Comparison of ENCODE assay signal across 15 mouse cellular contexts in the genomic region with DNA sequence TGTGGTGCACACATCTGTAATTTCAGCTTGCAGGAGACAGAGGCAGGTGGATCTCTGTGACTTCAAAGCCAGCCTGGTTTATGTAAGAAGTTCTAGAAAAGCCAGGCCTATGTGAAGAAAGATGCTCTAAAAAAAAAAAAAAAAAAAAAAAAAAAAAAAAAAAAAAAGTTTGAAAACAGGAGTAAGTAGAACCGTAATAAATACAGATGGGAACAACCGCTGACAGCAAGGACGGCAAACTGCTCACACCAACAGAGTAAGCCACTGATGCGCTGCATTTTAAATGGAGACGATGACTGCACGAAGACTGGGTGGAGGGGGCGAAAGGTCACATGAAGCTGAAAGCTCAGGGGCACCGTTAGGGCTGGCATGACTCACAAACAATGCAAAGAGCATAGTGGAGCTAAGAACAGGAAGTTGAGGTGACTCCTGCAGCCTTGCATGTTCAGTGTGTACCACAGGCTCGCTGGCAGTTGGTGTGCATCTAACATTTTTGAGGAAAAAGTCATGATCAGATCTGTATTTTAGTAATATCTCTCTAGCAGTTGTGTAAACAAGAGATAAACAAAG. TPM values are rescaled to one million over a fixed set of nuclear protein-coding genes. Genes with fewer than 3 reads are reported as not detected.
DNase-seq lines count a peak whose midpoint lies in the region; ATAC-seq lines count a peak whose summit lies in the region.
"Had no signal": no experiment of that assay in that cellular context is flagged by ENCODE, and none has a peak within 500 bp of the region (broad histone marks: within the 10 kb centered on the region; RNA-seq: fewer than 3 reads in every experiment).

No protein-coding gene starts in this region.

- H3K4me1 ChIP-seq in intestine, embryonic 16.5 days (ENCODE audit: control insufficient read depth, insufficient read depth, low read length): no peaks in the 10 kb centered on the region
- H3K4me1 ChIP-seq in intestine, embryonic 15.5 days (replicated peaks): 0 out of 2 replicates have a peak, but pooled peaks cover 3% of the 10 kb centered on the region
- H3K4me1 ChIP-seq: limb, embryonic 15.5 days had no signal

- peak; percentile 14 for DNase-seq in adrenal gland, postnatal 25 days
- DNase-seq in lung, postnatal 36 days: peak; percentile 61
- DNase-seq in thymus, postnatal 0 days (ENCODE audit: low spot score): peak; percentile 80
- no peak for DNase-seq in cerebellum, postnatal 36 days
- DNase-seq in layer of hippocampus, postnatal 14 days (ENCODE audit: low spot score in 2 of 2): no peak
- no peak for DNase-seq in left cerebral cortex, postnatal 25 days (ENCODE audit: low spot score in 2 of 2)
- DNase-seq: cerebellum, postnatal 14 days; gastrocnemius, postnatal 36 days; heart, postnatal 36 days; spleen, adult 18-20 months had no signal

- no peak overlapping the region for H3K4me3 ChIP-seq in intestine, embryonic 16.5 days (ENCODE audit: low read length)
- no peak overlapping the region for H3K4me3 ChIP-seq in intestine, embryonic 15.5 days (replicated peaks)
- H3K4me3 ChIP-seq: limb, embryonic 15.5 days; myocyte had no signal

- H3K36me3 ChIP-seq in intestine, embryonic 16.5 days (ENCODE audit: control insufficient read depth, insufficient read depth, low read length): no peaks in the 10 kb centered on the region
- H3K36me3 ChIP-seq in intestine, embryonic 15.5 days: no peaks in the 10 kb centered on the region

- H3K9ac ChIP-seq in intestine, embryonic 16.5 days (ENCODE audit: low read depth, low read length): no peak overlapping the region
- no peak overlapping the region for H3K9ac ChIP-seq in intestine, embryonic 15.5 days
- H3K9ac ChIP-seq: limb, embryonic 15.5 days had no signal

- no peak overlapping the region for H3K27ac ChIP-seq in intestine, embryonic 16.5 days (ENCODE audit: low read length)
- H3K27ac ChIP-seq in intestine, embryonic 15.5 days: no peak overlapping the region
- H3K27ac ChIP-seq: limb, embryonic 15.5 days had no signal

- H3K9me3 ChIP-seq in intestine, embryonic 16.5 days (ENCODE audit: control insufficient read depth, low read length): no peaks in the 10 kb centered on the region
- H3K9me3 ChIP-seq in intestine, embryonic 15.5 days: no peaks in the 10 kb centered on the region
- H3K9me3 ChIP-seq: limb, embryonic 15.5 days had no signal

- no peaks in the 10 kb centered on the region for H3K27me3 ChIP-seq in intestine, embryonic 16.5 days (replicated peaks; ENCODE audit: control insufficient read depth, insufficient read depth, low read length)
- H3K27me3 ChIP-seq in intestine, embryonic 15.5 days (replicated peaks): no peaks in the 10 kb centered on the region
- H3K27me3 ChIP-seq: limb, embryonic 15.5 days had no signal

- WGBS in intestine, embryonic 16.5 days: 64% methylated on average over 9 of the region's 9 CpGs
- 67% methylated on average over 9 of the region's 9 CpGs for WGBS in intestine, embryonic 15.5 days

- no peak overlapping the region for H3K4me2 ChIP-seq in intestine, embryonic 16.5 days (ENCODE audit: low read depth, low read length)
- H3K4me2 ChIP-seq in intestine, embryonic 15.5 days (replicated peaks): no peak overlapping the region
- H3K4me2 ChIP-seq: limb, embryonic 15.5 days had no signal

- intact Hi-C loops in left cerebral cortex, postnatal 25 days (cut with DNase I): no loop called here

- ATAC-seq in intestine, embryonic 16.5 days: 0 out of 2 replicates have a peak, but pooled peaks have one; percentile 44
- no peak for ATAC-seq in intestine, embryonic 15.5 days

RNA-seq across cellular contexts. Expression of a gene that starts 12.6 kb away (rescaled TPM):
- 8.0 and 8.7 TPM in 2 replicates for polyA plus RNA-seq in intestine, embryonic 16.5 days (2015; fragmentation: Nextera tagmentation; extraction: Ambion mirVana)
- 8.5 and 9.5 TPM in 2 replicates for polyA plus RNA-seq in intestine, embryonic 15.5 days (2015; fragmentation: Nextera tagmentation; extraction: Ambion mirVana)
- 2.9 and 4.5 TPM in 2 replicates for total RNA-seq in adrenal gland, postnatal 25 days (2021)
- polyA plus RNA-seq in thymus, postnatal 0 days (2015; fragmentation: Nextera tagmentation; extraction: Ambion mirVana): 4.4 and 4.5 TPM in 2 replicates
- total RNA-seq in layer of hippocampus, postnatal 14 days (2021): 1 to 10 TPM; 7.1 to 8.0 TPM
- total RNA-seq in left cerebral cortex, postnatal 25 days (2021): 1 to 10 TPM; 5.9 to 8.1 TPM

RNA-seq across cellular contexts. Expression of a gene that starts 14.9 kb away (rescaled TPM):
- polyA plus RNA-seq in intestine, embryonic 16.5 days (2015; fragmentation: Nextera tagmentation; extraction: Ambion mirVana): 33.5 and 34.7 TPM in 2 replicates
- polyA plus RNA-seq in intestine, embryonic 15.5 days (2015; fragmentation: Nextera tagmentation; extraction: Ambion mirVana): 28.2 and 29.6 TPM in 2 replicates
- total RNA-seq in adrenal gland, postnatal 25 days (2021): 14.1 and 20.2 TPM in 2 replicates
- 78.1 and 79.8 TPM in 2 replicates for polyA plus RNA-seq in thymus, postnatal 0 days (2015; fragmentation: Nextera tagmentation; extraction: Ambion mirVana)
- total RNA-seq in layer of hippocampus, postnatal 14 days (2021): 10 to 100 TPM; 32.3 to 35.9 TPM
- 10 to 100 TPM; 55.9 to 60.1 TPM for total RNA-seq in left cerebral cortex, postnatal 25 days (2021)
- polyA plus RNA-seq: C2C12 had no signal

RNA-seq across cellular contexts. Expression of a gene that starts 47.8 kb away (rescaled TPM):
- polyA plus RNA-seq in intestine, embryonic 16.5 days (2015; fragmentation: Nextera tagmentation; extraction: Ambion mirVana): 0.10 TPM in 1 of 2 replicates, not detected in the other
- polyA plus RNA-seq in intestine, embryonic 15.5 days (2015; fragmentation: Nextera tagmentation; extraction: Ambion mirVana): not detected in 2 replicates
- not detected in 2 replicates for total RNA-seq in adrenal gland, postnatal 25 days (2021)
- polyA plus RNA-seq in thymus, postnatal 0 days (2015; fragmentation: Nextera tagmentation; extraction: Ambion mirVana): 0.13 TPM in 1 of 2 replicates, not detected in the other
- total RNA-seq in layer of hippocampus, postnatal 14 days (2021): not detected
- total RNA-seq in left cerebral cortex, postnatal 25 days (2021): not detected
- total RNA-seq: gastrocnemius, postnatal 36 days; heart, postnatal 36 days had no signal
- polyA plus RNA-seq: C2C12; limb, embryonic 15.5 days; myocyte had no signal

Comparison
In these comparisons a context has a peak if more than half of its experiments do, and no peak if none do; other contexts are left out.
1. DNase-seq: peak in adrenal gland, postnatal 25 days (single experiment), lung, postnatal 36 days (single experiment) and thymus, postnatal 0 days (single experiment); none in cerebellum, postnatal 36 days (0 of 2), layer of hippocampus, postnatal 14 days (0 of 2) and left cerebral cortex, postnatal 25 days (0 of 2).